Mouse (Mus musculus) heart, postnatal 0 days (tissue): Measurements from ENCODE around the gene Pcsk7.

Experiments
- CTCF ChIP-seq: IDR thresholded peaks from 2 replicates; pipeline ENCODE4 v1.5.1; 2016; ENCODE audit warnings: antibody characterized with exemption, control low read depth, low read depth
- EP300 ChIP-seq: IDR thresholded peaks from 2 replicates; pipeline ENCODE4 v1.6.1; 2016; ENCODE audit warnings: antibody characterized with exemption, low read depth

DNA sequence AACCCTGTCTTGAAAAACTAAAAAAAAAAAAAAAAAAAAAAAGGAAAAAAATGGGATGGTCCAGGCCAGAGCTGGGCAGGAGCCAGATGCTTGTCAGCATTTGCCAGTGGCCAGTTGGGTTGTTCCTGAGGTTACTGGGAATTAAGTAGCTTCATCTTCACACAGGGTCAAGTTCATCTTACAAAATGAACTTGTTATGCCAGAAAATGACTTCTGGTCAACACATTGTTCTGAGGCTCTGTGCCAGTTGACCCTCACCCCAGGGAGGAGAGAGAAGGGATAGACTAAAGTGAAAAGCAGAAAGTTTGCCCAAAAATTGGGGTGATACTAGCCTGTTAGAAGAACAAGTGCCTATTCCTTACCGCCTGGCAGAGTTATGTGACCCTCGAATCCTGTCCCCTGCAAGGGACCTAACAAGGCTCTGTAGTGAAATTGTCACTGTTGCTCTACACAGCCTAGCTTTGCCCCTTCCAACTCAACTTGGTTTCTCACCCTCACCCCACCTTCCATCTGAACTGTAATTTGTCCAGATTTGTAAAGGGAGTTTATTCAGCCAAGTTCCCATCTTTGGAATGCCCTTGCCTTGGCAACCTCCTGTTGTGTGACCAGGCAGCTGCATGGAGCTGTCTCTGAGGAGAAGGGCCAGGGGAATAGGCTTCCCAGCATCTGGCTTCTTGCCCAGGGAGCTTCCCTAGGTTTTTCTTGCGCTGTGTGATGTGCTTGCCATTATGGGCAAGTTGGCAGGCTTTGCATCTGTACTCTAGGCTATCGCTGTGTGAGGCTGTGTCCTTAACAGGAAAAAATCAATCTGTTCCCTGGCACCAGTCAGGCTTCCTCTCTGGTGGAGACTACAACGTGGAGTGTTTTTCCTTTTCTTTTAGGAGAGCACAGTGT, 11.0 kb downstream of the Pcsk7 start:
- no peak for TF ChIP-seq EP300
- no peak for TF ChIP-seq CTCF
